Mouse (Mus musculus): ENCODE measurements around the gene Prpsap1. TPM values are rescaled to one million over a fixed set of nuclear protein-coding genes. Genes with fewer than 3 reads are reported as not detected.
A peak's percentile ranks its signal among the peaks of the same experiment; 100 is the strongest.
"Not testable (repeated sequence)": the region's sequence is repeated elsewhere in the genome, so short reads cannot be mapped to it uniquely, and the experiment has no call there.

Gene Prpsap1
- total RNA-seq, 2 experiments from 2014 or later, result 53.2 to 83.4 TPM

GRCm38 (mm10) chr11:116489771-116490231 is 4.2 kb downstream of the Prpsap1 start:
- 0 out of 2 replicates have a peak, but pooled peaks have one; percentile 4 for ATAC-seq (replicated peaks; ENCODE audit: poor library complexity, severe bottlenecking)

GRCm38 (mm10) chr11:116488693-116489375 is 5.2 kb downstream of the Prpsap1 start:
- ATAC-seq (replicated peaks; ENCODE audit: poor library complexity, severe bottlenecking), result no peak

GRCm38 (mm10) chr11:116488207-116488606 is 5.8 kb downstream of the Prpsap1 start:
- ATAC-seq (replicated peaks; ENCODE audit: poor library complexity, severe bottlenecking), result no peak

- no peak for ATAC-seq (replicated peaks; ENCODE audit: poor library complexity, severe bottlenecking)
Observed at GRCm38 (mm10) chr11:116484261-116484660, 9.7 kb downstream of the Prpsap1 start.

- no peak for ATAC-seq (replicated peaks; ENCODE audit: poor library complexity, severe bottlenecking)
Observed at GRCm38 (mm10) chr11:116481776-116482175, 12.2 kb downstream of the Prpsap1 start.

- ATAC-seq (replicated peaks; ENCODE audit: poor library complexity, severe bottlenecking), result no peak
Observed at GRCm38 (mm10) chr11:116480975-116481374, 13.0 kb downstream of the Prpsap1 start.

- no peak for ATAC-seq (replicated peaks; ENCODE audit: poor library complexity, severe bottlenecking)
Observed at GRCm38 (mm10) chr11:116479832-116480231, 14.2 kb downstream of the Prpsap1 start.

GRCm38 (mm10) chr11:116478978-116479377 is 15.0 kb downstream of the Prpsap1 start:
- ATAC-seq (replicated peaks; ENCODE audit: poor library complexity, severe bottlenecking), result no peak

- no peak for ATAC-seq (replicated peaks; ENCODE audit: poor library complexity, severe bottlenecking)
Observed at GRCm38 (mm10) chr11:116477160-116477759, 16.7 kb downstream of the Prpsap1 start.

GRCm38 (mm10) chr11:116476696-116477095 is 17.3 kb downstream of the Prpsap1 start:
- no peak for ATAC-seq (replicated peaks; ENCODE audit: poor library complexity, severe bottlenecking)

GRCm38 (mm10) chr11:116476041-116476440 is 18.0 kb downstream of the Prpsap1 start:
- ATAC-seq (replicated peaks; ENCODE audit: poor library complexity, severe bottlenecking), result no peak

- no peak for ATAC-seq (replicated peaks; ENCODE audit: poor library complexity, severe bottlenecking)
Observed at GRCm38 (mm10) chr11:116472275-116472674, 21.7 kb downstream of the Prpsap1 start.

GRCm38 (mm10) chr11:116470896-116471295 is 23.1 kb downstream of the Prpsap1 start:
- no peak for ATAC-seq (replicated peaks; ENCODE audit: poor library complexity, severe bottlenecking)

GRCm38 (mm10) chr11:116470249-116470648 is 23.8 kb downstream of the Prpsap1 start:
- ATAC-seq (replicated peaks; ENCODE audit: poor library complexity, severe bottlenecking), result no peak

GRCm38 (mm10) chr11:116468338-116468737 is 25.7 kb downstream of the Prpsap1 start:
- ATAC-seq (replicated peaks; ENCODE audit: poor library complexity, severe bottlenecking), result not testable (repeated sequence)

- ATAC-seq (replicated peaks; ENCODE audit: poor library complexity, severe bottlenecking), result no peak
Observed at GRCm38 (mm10) chr11:116466141-116466540, 27.9 kb downstream of the Prpsap1 start, which contains the start of gene Qrich2. TSS of gene Qrich2 (minus strand) at chr11:116466241.

- peak; percentile 95 for ATAC-seq (replicated peaks; ENCODE audit: poor library complexity, severe bottlenecking)
Observed at GRCm38 (mm10) chr11:116463833-116464232, 30.2 kb downstream of the Prpsap1 start.

- ATAC-seq (replicated peaks; ENCODE audit: poor library complexity, severe bottlenecking), result no peak
Observed at GRCm38 (mm10) chr11:116463338-116463737, 30.7 kb downstream of the Prpsap1 start.

- no peak for ATAC-seq (replicated peaks; ENCODE audit: poor library complexity, severe bottlenecking)
Observed at GRCm38 (mm10) chr11:116459786-116460185, 34.2 kb downstream of the Prpsap1 start.

- no peak for ATAC-seq (replicated peaks; ENCODE audit: poor library complexity, severe bottlenecking)
Observed at GRCm38 (mm10) chr11:116456234-116456633, 37.8 kb downstream of the Prpsap1 start.

GRCm38 (mm10) chr11:116453889-116454288 is 40.1 kb downstream of the Prpsap1 start:
- ATAC-seq (replicated peaks; ENCODE audit: poor library complexity, severe bottlenecking), result no peak

- ATAC-seq (replicated peaks; ENCODE audit: poor library complexity, severe bottlenecking), result no peak
Observed at GRCm38 (mm10) chr11:116449341-116449740, 44.7 kb downstream of the Prpsap1 start.

All from granulocyte monocyte progenitor cell, adult 5-6 weeks (primary cell).